ENCODE assay signal across 7 mouse cellular contexts in genomic region chr5:3927801-3928689, GRCm38 (mm10). TPM values are rescaled to one million over a fixed set of nuclear protein-coding genes. Genes with fewer than 3 reads are reported as not detected.
A peak's percentile ranks its signal among the peaks of the same experiment; 100 is the strongest.
DNase-seq lines count a peak whose midpoint lies in the region; ATAC-seq and TF ChIP-seq lines count a peak whose summit lies in the region.

Gene Akap9, plus strand, starts transcription at chr5:3928054.

- peak within 1 kb of the TSS; percentile 87 for H3K4me3 ChIP-seq in intestine, postnatal 0 days (ENCODE audit: low read depth, low read length)
- H3K4me3 ChIP-seq in limb, embryonic 10.5 days: peak within 1 kb of the TSS; percentile 83
- H3K4me3 ChIP-seq in midbrain, embryonic 12.5 days: peak within 1 kb of the TSS; percentile 97
- H3K4me3 ChIP-seq in small intestine, adult 2 months (ENCODE audit: low read depth, low read length): peak within 1 kb of the TSS; percentile 86

- no peak for TF ChIP-seq CTCF in intestine, postnatal 0 days (IDR thresholded peaks at IDR 0.05; ENCODE audit: low read depth)
- TF ChIP-seq CTCF in small intestine, adult 2 months (IDR thresholded peaks at IDR 0.05; ENCODE audit: extremely low read depth, insufficient read length, insufficient replicate concordance, low read depth, low read length): no peak

- peak; percentile 55; the same call in 1 of the 2 replicates for TF ChIP-seq POLR2A in small intestine, adult 2 months (IDR thresholded peaks at IDR 0.05; ENCODE audit: low read depth, low read length)

- DNase-seq in adrenal gland, postnatal 10 days: peak; percentile 87
- DNase-seq in embryo, embryonic 11.5 days (ENCODE audit: low read depth, low spot score): peak; percentile 37
- DNase-seq in gastrocnemius, postnatal 4 days (ENCODE audit: low spot score in 2 of 2): peak; percentile 58 to 75
- DNase-seq in limb, embryonic 10.5 days (ENCODE audit: low spot score): peak; percentile 85

- peak; percentile 82 for ATAC-seq in intestine, postnatal 0 days
- ATAC-seq in midbrain, embryonic 12.5 days (ENCODE audit: low FRiP score, low read depth): peak; percentile 88

- peak within 1 kb of the TSS; percentile 87 for H3K4me2 ChIP-seq in intestine, postnatal 0 days (replicated peaks; ENCODE audit: low read depth)
- peak within 1 kb of the TSS; percentile 62 for H3K4me2 ChIP-seq in midbrain, embryonic 12.5 days (replicated peaks)

- peak within 1 kb of the TSS; percentile 91 for H3K27ac ChIP-seq in intestine, postnatal 0 days (ENCODE audit: low read depth, low read length)
- H3K27ac ChIP-seq in limb, embryonic 10.5 days: peak within 1 kb of the TSS; percentile 98
- H3K27ac ChIP-seq in midbrain, embryonic 12.5 days (replicated peaks): peak within 1 kb of the TSS; percentile 97
- H3K27ac ChIP-seq in small intestine, adult 2 months (ENCODE audit: insufficient read depth, low read depth, low read length): peak within 1 kb of the TSS; percentile 83

- H3K4me1 ChIP-seq in intestine, postnatal 0 days (replicated peaks; ENCODE audit: control insufficient read depth, insufficient read depth, low read length): peaks cover 12% of the 10 kb centered on the region; the same call in 1 of the 2 replicates
- H3K4me1 ChIP-seq in limb, embryonic 10.5 days: peaks cover 33% of the 10 kb centered on the region
- peaks cover 25% of the 10 kb centered on the region for H3K4me1 ChIP-seq in midbrain, embryonic 12.5 days
- peaks cover 9% of the 10 kb centered on the region; the same call in 1 of the 2 replicates for H3K4me1 ChIP-seq in small intestine, adult 2 months (ENCODE audit: control insufficient read depth, insufficient read depth, insufficient read length, low read length)

- H3K9me3 ChIP-seq in intestine, postnatal 0 days (ENCODE audit: control insufficient read depth): no peaks in the 10 kb centered on the region
- no peaks in the 10 kb centered on the region for H3K9me3 ChIP-seq in limb, embryonic 10.5 days (replicated peaks)
- no peaks in the 10 kb centered on the region for H3K9me3 ChIP-seq in midbrain, embryonic 12.5 days

- WGBS in intestine, postnatal 0 days: under 1% methylated on average over 59 of the region's 82 CpGs
- WGBS in limb, embryonic 10.5 days: 1% methylated on average over 66 of the region's 82 CpGs
- WGBS in midbrain, embryonic 12.5 days: under 1% methylated on average over 46 of the region's 82 CpGs
- under 1% methylated on average over 82 of the region's 82 CpGs for WGBS in small intestine, adult 2 months

- H3K27me3 ChIP-seq in intestine, postnatal 0 days (replicated peaks; ENCODE audit: control insufficient read depth, insufficient read depth, low read length): no peaks in the 10 kb centered on the region
- H3K27me3 ChIP-seq in limb, embryonic 10.5 days (ENCODE audit: low read depth, poor library complexity, severe bottlenecking): no peaks in the 10 kb centered on the region
- H3K27me3 ChIP-seq in midbrain, embryonic 12.5 days: no peaks in the 10 kb centered on the region
- no peaks in the 10 kb centered on the region for H3K27me3 ChIP-seq in small intestine, adult 2 months (ENCODE audit: control insufficient read depth, insufficient read depth, low read length)

- H3K9ac ChIP-seq in intestine, postnatal 0 days (ENCODE audit: low read depth, low read length): peak within 1 kb of the TSS; percentile 94
- peak within 1 kb of the TSS; percentile 100 for H3K9ac ChIP-seq in midbrain, embryonic 12.5 days (replicated peaks)

- H3K36me3 ChIP-seq in intestine, postnatal 0 days (ENCODE audit: control insufficient read depth, insufficient read depth): no peaks in the 10 kb centered on the region
- no peaks in the 10 kb centered on the region for H3K36me3 ChIP-seq in limb, embryonic 10.5 days
- H3K36me3 ChIP-seq in midbrain, embryonic 12.5 days: no peaks in the 10 kb centered on the region
- no peaks in the 10 kb centered on the region for H3K36me3 ChIP-seq in small intestine, adult 2 months (ENCODE audit: control insufficient read depth, insufficient read depth, low read length)

RNA-seq across cellular contexts. Expression of gene Akap9, which starts in this region (rescaled TPM):
- 10 to 100 TPM; 54.8 to 75.8 TPM for total RNA-seq in adrenal gland, postnatal 10 days (2021)
- 10 to 100 TPM; 64.1 to 78.4 TPM for total RNA-seq in gastrocnemius, postnatal 4 days (2021)
- polyA plus RNA-seq in intestine, postnatal 0 days (2015; fragmentation: Nextera tagmentation; extraction: Ambion mirVana): 79.1 and 93.2 TPM in 2 replicates
- 89.1 and 130 TPM in 2 replicates for polyA plus RNA-seq in limb, embryonic 10.5 days (2016; fragmentation: Nextera tagmentation; extraction: Ambion mirVana)
- polyA plus RNA-seq in midbrain, embryonic 12.5 days (2016; fragmentation: Nextera tagmentation; extraction: Ambion mirVana): 296 and 316 TPM in 2 replicates
- 5.7 and 11.7 TPM in 2 replicates for polyA plus RNA-seq in small intestine, adult 2 months (2012; rRNA removed)

Comparison
In these comparisons a context has a peak if more than half of its experiments do, and no peak if none do; other contexts are left out.
1. Peak in every context shown above with its lines: DNase-seq, ATAC-seq, H3K4me3 ChIP-seq and H3K27ac ChIP-seq.
2. DNase-seq: peak in every context shown above with its lines; median percentile 87 in adrenal gland, postnatal 10 days; 85 in limb, embryonic 10.5 days; 66 in gastrocnemius, postnatal 4 days; 37 in embryo, embryonic 11.5 days.